Mouse (Mus musculus): Measurements from ENCODE around the gene Tlcd1. TPM values are rescaled to one million over a fixed set of nuclear protein-coding genes. Genes with fewer than 3 reads are reported as not detected.

Gene Tlcd1
- polyA plus RNA-seq, 1 experiment from 2014 or later, result 10.1 TPM

DNA sequence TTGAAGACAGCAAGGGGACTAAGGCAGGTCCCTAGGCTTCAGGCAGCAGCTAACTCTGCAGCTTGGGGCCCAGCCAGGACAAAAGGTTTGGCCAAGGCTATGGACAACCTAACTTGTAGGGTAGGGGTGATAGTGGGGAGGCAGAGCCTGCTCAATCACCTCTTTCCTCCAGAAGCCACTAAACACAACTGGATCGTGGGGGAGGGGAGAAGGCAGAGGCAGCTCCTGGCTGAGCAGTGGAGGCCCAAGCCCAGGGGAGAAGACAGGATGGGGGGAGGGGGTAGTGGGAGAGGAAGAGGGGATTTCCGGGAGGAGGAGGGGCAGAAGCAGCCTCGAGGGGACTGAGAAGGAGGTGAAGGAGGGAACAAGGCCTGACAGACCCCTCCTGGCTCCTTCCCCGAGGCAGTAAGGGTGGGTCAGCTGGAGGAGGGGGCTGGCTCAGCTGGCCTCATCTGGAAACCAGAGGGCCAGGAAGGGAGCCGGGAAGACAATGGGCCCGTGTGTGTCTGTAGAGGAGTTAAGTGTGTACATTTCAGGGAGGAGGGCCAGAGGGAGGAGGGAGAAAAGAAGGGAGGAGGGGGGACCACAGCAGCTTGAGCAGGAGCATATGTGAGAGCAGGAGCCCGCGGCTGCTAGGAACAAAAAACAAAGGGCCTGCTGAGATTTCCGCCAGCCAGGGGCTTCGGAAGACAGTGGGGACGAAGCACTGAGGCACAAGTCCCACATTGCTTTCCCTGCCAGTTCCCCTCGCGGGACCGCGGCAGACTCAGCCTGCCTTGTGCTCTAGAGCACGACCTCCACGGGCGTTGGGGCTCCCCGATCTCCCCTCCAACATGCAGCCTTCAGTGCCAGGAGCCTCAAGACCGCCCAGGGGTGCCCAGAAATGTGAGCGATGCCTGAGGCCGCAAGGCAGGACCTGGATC lies 12.6 kb upstream of the Tlcd1 start:
- peak; percentile 9; the same call in 1 of the 2 replicates for ATAC-seq
- H3K9me3 ChIP-seq (replicated peaks; ENCODE audit: control insufficient read depth, low read length, poor library complexity, severe bottlenecking), result no peaks in the 10 kb centered on the region

GRCm38 (mm10) chr11:78164604-78164923 lies 11.9 kb upstream of the Tlcd1 start:
- Histone ChIP-seq H3K4me1 (ENCODE audit: control insufficient read depth, insufficient read depth, low read length) (peaks cover 30% of the 10 kb centered on the region), H3K9ac (ENCODE audit: low read depth, low read length) (peak overlapping the region; percentile 99), H3K4me2 (ENCODE audit: low read length) (peak overlapping the region; percentile 67), H3K4me3 (ENCODE audit: low read depth, low read length) (peak overlapping the region; percentile 98), H3K36me3 (ENCODE audit: control insufficient read depth, insufficient read depth, low read length) (peaks cover 17% of the 10 kb centered on the region), H3K27ac (ENCODE audit: low read length) (peak overlapping the region; percentile 96), H3K9me3 (replicated peaks; ENCODE audit: control insufficient read depth, low read length, poor library complexity, severe bottlenecking) (no peaks in the 10 kb centered on the region), H3K27me3 (ENCODE audit: control insufficient read depth, insufficient read depth, low read depth, low read length) (no peaks in the 10 kb centered on the region)
- 0% methylated on average over 14 of the region's 14 CpGs for WGBS
- ATAC-seq, result peak; percentile 12; the same call in 1 of the 2 replicates

More for the DNA sequence above, 12.6 kb upstream of the Tlcd1 start:
- Histone ChIP-seq H3K4me1 (ENCODE audit: control insufficient read depth, insufficient read depth, low read length) (peaks cover 31% of the 10 kb centered on the region), H3K4me2 (ENCODE audit: low read length) (peak overlapping the region; percentile 67), H3K27me3 (ENCODE audit: control insufficient read depth, insufficient read depth, low read depth, low read length) (no peaks in the 10 kb centered on the region), H3K36me3 (ENCODE audit: control insufficient read depth, insufficient read depth, low read length) (peaks cover 19% of the 10 kb centered on the region), H3K9ac (ENCODE audit: low read depth, low read length) (peak overlapping the region; percentile 99), H3K4me3 (ENCODE audit: low read depth, low read length) (peak overlapping the region; percentile 98), H3K27ac (ENCODE audit: low read length) (peak overlapping the region; percentile 96)
- under 1% methylated on average over 21 of the region's 22 CpGs for WGBS

DNA sequence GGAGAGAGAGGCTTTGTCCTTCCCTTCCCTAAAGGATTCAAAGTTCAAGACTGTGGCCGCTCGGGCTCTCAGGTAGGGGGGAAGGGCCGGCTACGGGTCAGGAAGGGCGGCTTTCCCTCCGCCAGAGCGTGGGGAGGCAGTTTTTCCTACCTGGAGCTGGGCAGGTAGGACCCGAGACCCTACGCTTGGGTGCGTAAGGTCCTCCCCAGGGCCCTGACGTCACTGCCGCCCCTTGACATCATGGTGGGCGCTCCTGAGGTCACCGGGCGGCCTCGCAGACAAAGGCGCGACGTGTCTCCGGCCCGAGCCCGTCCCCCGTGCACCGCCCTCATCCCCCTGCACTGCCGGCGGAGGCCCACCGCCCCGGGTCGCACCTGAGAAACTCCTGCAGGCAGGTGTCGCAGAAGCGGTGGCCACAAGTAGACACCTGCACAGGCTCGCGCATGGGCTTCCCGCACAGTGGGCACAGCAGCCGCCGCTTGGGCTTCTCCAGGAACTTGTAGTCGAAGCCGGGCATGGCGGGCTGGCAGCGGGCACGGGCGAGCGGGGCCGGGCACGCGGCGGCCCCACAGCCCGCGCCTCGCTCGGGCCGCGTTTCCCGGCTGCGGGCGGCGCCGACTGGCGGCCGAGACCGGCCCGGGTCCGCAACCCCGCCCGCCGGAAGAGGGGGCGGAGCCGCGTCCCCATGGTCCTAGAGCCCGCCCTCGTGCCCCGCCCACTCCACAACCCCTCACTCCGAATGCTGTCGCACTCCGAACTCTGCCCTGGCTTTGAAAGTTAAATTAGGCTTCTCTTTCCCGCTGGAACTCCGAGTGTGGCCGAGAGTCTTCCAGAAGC lies 11.4 kb upstream of the Tlcd1 start, which contains the start of gene Traf4:
Gene Traf4 (minus strand): TSS at position 666 of the 837 bp plus-strand sequence.
- peaks cover 12% of the 10 kb centered on the region for H3K36me3 ChIP-seq (ENCODE audit: control insufficient read depth, insufficient read depth, low read length)
- peak; percentile 88 for ATAC-seq
- no peaks in the 10 kb centered on the region for H3K27me3 ChIP-seq (ENCODE audit: control insufficient read depth, insufficient read depth, low read depth, low read length)
- WGBS, result under 1% methylated on average over 76 of the region's 78 CpGs
- no peaks in the 10 kb centered on the region for H3K9me3 ChIP-seq (replicated peaks; ENCODE audit: control insufficient read depth, low read length, poor library complexity, severe bottlenecking)
- H3K27ac ChIP-seq (ENCODE audit: low read length), result peak within 1 kb of the TSS; percentile 96
- H3K4me1 ChIP-seq (ENCODE audit: control insufficient read depth, insufficient read depth, low read length), result peaks cover 30% of the 10 kb centered on the region
- H3K4me2 ChIP-seq (ENCODE audit: low read length), result peak within 1 kb of the TSS; percentile 67
- H3K9ac ChIP-seq (ENCODE audit: low read depth, low read length), result peak within 1 kb of the TSS; percentile 99
- H3K4me3 ChIP-seq (ENCODE audit: low read depth, low read length), result peak within 1 kb of the TSS; percentile 98

DNA sequence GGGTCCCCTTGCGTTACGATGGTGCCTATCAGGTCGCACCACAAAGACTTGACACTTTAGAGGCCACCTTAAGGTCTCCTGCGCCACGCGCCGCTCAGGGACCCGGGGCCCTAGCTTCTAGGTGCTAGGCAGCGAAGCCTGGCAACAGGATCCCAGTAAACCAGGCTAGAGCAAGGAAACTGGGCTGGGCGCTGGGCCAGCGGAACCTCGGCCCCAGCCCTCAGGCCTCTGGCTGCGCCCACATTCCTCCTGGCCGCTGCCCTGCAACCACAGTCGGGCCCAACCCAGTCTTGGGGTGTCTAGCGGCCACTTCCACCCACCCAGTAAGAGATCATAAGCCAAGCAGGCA lies 10.8 kb upstream of the Tlcd1 start:
- H3K4me2 ChIP-seq (ENCODE audit: low read length), result peak overlapping the region; percentile 67
- H3K4me1 ChIP-seq (ENCODE audit: control insufficient read depth, insufficient read depth, low read length), result peaks cover 30% of the 10 kb centered on the region
- peaks cover 6% of the 10 kb centered on the region for H3K36me3 ChIP-seq (ENCODE audit: control insufficient read depth, insufficient read depth, low read length)
- WGBS, result 2% methylated on average over 16 of the region's 16 CpGs
- peak overlapping the region; percentile 99 for H3K9ac ChIP-seq (ENCODE audit: low read depth, low read length)
- peak overlapping the region; percentile 96 for H3K27ac ChIP-seq (ENCODE audit: low read length)
- no peaks in the 10 kb centered on the region for H3K27me3 ChIP-seq (ENCODE audit: control insufficient read depth, insufficient read depth, low read depth, low read length)
- no peaks in the 10 kb centered on the region for H3K9me3 ChIP-seq (replicated peaks; ENCODE audit: control insufficient read depth, low read length, poor library complexity, severe bottlenecking)
- ATAC-seq, result peak; percentile 47
- H3K4me3 ChIP-seq (ENCODE audit: low read depth, low read length), result peak overlapping the region; percentile 98

- peak overlapping the region; percentile 98 for H3K4me3 ChIP-seq (ENCODE audit: low read depth, low read length)
- ATAC-seq, result no peak
- H3K27me3 ChIP-seq (ENCODE audit: control insufficient read depth, insufficient read depth, low read depth, low read length), result no peaks in the 10 kb centered on the region
- peak overlapping the region; percentile 96 for H3K27ac ChIP-seq (ENCODE audit: low read length)
- peak overlapping the region; percentile 67 for H3K4me2 ChIP-seq (ENCODE audit: low read length)
- peak overlapping the region; percentile 3; the same call in 1 of the 2 replicates for H3K9ac ChIP-seq (ENCODE audit: low read depth, low read length)
- peaks cover 2% of the 10 kb centered on the region; the same call in 1 of the 2 replicates for H3K36me3 ChIP-seq (ENCODE audit: control insufficient read depth, insufficient read depth, low read length)
- 58% methylated on average over 4 of the region's 4 CpGs for WGBS
- H3K4me1 ChIP-seq (ENCODE audit: control insufficient read depth, insufficient read depth, low read length), result peaks cover 30% of the 10 kb centered on the region
- H3K9me3 ChIP-seq (replicated peaks; ENCODE audit: control insufficient read depth, low read length, poor library complexity, severe bottlenecking), result no peaks in the 10 kb centered on the region
Measured at GRCm38 (mm10) chr11:78166161-78166560, 10.3 kb upstream of the Tlcd1 start.

DNA sequence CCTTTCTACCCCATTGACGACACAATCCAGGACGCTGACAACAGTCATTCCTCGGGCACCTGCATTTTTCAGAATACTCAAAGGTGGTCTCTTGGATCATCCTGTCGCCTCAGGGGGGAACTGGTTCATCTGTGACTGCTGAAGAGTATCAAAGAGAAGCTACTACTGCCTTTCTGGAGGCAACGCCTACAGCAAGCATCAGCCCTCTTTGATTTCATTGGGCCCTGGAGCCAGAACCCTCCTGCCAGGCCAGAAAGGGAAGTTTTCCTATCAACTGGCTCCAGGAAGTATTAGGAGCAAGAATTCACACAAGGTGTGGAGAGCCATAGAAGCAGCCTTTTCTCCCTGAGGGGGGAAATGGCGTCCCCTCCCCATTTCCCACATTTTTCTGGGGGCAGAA lies 9.9 kb upstream of the Tlcd1 start:
- Histone ChIP-seq H3K36me3 (ENCODE audit: control insufficient read depth, insufficient read depth, low read length) (no peaks in the 10 kb centered on the region), H3K27ac (ENCODE audit: low read length) (no peak overlapping the region), H3K27me3 (ENCODE audit: control insufficient read depth, insufficient read depth, low read depth, low read length) (no peaks in the 10 kb centered on the region), H3K4me2 (ENCODE audit: low read length) (no peak overlapping the region), H3K4me3 (ENCODE audit: low read depth, low read length) (no peak overlapping the region), H3K9me3 (replicated peaks; ENCODE audit: control insufficient read depth, low read length, poor library complexity, severe bottlenecking) (no peaks in the 10 kb centered on the region), H3K4me1 (ENCODE audit: control insufficient read depth, insufficient read depth, low read length) (peaks cover 30% of the 10 kb centered on the region), H3K9ac (ENCODE audit: low read depth, low read length) (no peak overlapping the region)
- 69% methylated on average over 6 of the region's 6 CpGs for WGBS
- ATAC-seq, result no peak

DNA sequence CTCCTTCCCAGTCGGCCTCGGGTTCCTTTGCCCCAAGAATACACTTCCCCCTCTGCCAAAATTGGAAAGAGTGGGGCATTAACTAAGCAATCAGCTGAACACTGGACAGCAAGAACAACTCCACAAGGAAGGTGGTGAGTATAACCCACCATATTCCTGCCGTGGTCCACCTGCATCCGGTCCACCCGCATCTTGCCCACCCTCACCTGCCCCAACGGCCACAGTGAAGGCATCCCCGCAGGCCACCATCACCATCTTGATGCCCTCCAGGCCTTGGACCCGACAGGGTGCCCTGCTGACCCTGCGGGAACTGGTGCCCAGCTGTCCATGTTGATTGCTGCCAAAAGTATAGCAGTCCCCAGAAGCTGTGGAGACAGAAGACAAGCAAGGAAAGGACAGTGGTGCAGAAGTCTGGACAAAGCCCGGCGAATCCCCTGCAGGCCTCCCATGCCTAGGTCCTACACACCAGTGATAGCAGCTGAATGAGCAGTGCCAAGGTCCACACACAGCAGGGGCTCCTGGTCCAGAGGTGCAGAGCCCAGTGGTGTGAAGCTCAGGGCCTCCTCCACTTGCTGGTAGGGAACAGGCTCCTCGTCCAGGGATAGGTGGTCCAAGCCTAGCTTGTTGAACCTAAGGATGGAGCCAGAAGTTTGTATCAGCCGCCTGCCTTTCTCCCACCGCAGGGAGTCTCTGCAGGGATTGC lies 9.1 kb upstream of the Tlcd1 start:
- H3K36me3 ChIP-seq (ENCODE audit: control insufficient read depth, insufficient read depth, low read length), result no peaks in the 10 kb centered on the region
- no peak overlapping the region for H3K4me3 ChIP-seq (ENCODE audit: low read depth, low read length)
- H3K4me1 ChIP-seq (ENCODE audit: control insufficient read depth, insufficient read depth, low read length), result peaks cover 24% of the 10 kb centered on the region
- no peaks in the 10 kb centered on the region for H3K9me3 ChIP-seq (replicated peaks; ENCODE audit: control insufficient read depth, low read length, poor library complexity, severe bottlenecking)
- 89% methylated on average over 14 of the region's 14 CpGs for whole genome bisulfite sequencing
- H3K4me2 ChIP-seq (ENCODE audit: low read length), result no peak overlapping the region
- H3K27ac ChIP-seq (ENCODE audit: low read length), result no peak overlapping the region
- no peak for ATAC-seq
- no peak overlapping the region for H3K9ac ChIP-seq (ENCODE audit: low read depth, low read length)
- no peaks in the 10 kb centered on the region for H3K27me3 ChIP-seq (ENCODE audit: control insufficient read depth, insufficient read depth, low read depth, low read length)

DNA sequence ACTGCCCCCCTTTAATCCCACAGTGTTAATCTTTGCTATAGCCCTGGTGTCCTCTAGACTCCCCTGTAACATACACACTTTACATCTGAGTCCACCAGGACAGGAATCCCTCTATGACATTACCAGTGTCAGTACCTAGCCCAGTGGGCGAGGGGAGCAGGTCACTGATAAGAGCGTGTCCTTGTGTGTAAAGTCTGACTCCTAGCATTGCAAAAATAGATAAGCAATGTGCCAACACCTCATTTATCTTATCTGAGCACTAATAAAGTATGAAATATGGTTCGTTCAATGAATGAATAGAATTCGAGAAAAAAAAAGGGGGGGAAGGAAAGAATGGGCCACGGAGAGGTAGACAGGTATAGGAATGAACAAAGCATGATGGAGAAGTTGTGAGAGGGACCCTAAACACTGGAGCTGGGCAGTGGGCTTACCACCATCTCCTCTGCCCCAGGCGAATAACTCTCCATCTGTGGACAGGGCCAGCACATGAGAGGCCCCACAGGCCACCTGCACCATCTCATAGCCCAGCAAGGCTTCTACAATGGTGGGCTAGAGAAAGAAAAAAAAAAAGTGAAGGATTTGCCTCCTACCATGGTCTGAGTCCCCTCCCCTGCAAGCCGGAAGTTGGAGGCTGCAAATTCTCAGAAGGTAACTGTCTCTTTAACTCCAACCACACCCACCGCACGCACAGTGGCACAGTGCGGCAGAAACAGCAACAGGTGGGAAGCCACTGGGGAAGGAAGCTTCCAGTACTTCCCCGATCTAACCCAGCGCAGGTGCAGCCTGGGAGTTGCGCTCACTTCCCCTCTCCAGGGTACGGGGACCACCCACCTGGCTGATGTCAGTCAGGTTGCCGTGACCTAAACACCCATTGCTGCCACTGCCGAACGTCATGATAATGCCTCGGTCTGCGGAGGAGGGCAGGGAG lies 7.7 kb upstream of the Tlcd1 start:
- no peak for ATAC-seq
- no peaks in the 10 kb centered on the region for H3K27me3 ChIP-seq (ENCODE audit: control insufficient read depth, insufficient read depth, low read depth, low read length)
- H3K9ac ChIP-seq (ENCODE audit: low read depth, low read length), result no peak overlapping the region
- H3K27ac ChIP-seq (ENCODE audit: low read length), result no peak overlapping the region
- H3K9me3 ChIP-seq (replicated peaks; ENCODE audit: control insufficient read depth, low read length, poor library complexity, severe bottlenecking), result no peaks in the 10 kb centered on the region
- WGBS, result 62% methylated on average over 19 of the region's 19 CpGs
- H3K4me1 ChIP-seq (ENCODE audit: control insufficient read depth, insufficient read depth, low read length), result peaks cover 10% of the 10 kb centered on the region
- no peak overlapping the region for H3K4me2 ChIP-seq (ENCODE audit: low read length)
- no peak overlapping the region for H3K4me3 ChIP-seq (ENCODE audit: low read depth, low read length)
- H3K36me3 ChIP-seq (ENCODE audit: control insufficient read depth, insufficient read depth, low read length), result no peaks in the 10 kb centered on the region

All from midbrain, embryonic 16.5 days (tissue).